Mouse (Mus musculus): ENCODE measurements around the gene Ppip5k2.

GRCm38 (mm10) chr1:97788490-97788889 is 18.3 kb upstream of the Ppip5k2 start:
- TF ChIP-seq CTCF (IDR thresholded peaks at IDR 0.05; ENCODE audit: borderline replicate concordance, extremely low read depth, insufficient read depth, insufficient read length) (no peak), POLR2A (IDR thresholded peaks at IDR 0.05; ENCODE audit: borderline replicate concordance, extremely low read depth, insufficient read depth, insufficient read length, poor library complexity, severe bottlenecking) (no peak)
